Mouse (Mus musculus) heart, adult 2 months (tissue): ENCODE data around the gene Adm2.

Experiments
- CTCF ChIP-seq: fragments of 200-600 bp; IDR thresholded peaks from 2 replicates; pipeline ENCODE4 v1.8.1; 2022; ENCODE audit warnings: antibody characterized with exemption, mild to moderate bottlenecking, moderate library complexity
- EP300 ChIP-seq: fragments of 200-500 bp; IDR thresholded peaks from 2 replicates; pipeline ENCODE4 v1.6.1; 2011; ENCODE audit warnings: low read depth, low read length, control low read depth; ENCODE audit not compliant: insufficient read depth
- POLR2A ChIP-seq: fragments of 200-500 bp; IDR thresholded peaks from 2 replicates; pipeline ENCODE4 v1.6.1; 2011; ENCODE audit warnings: mild to moderate bottlenecking, low read depth, low read length, control low read depth; ENCODE audit not compliant: insufficient read depth

DNA sequence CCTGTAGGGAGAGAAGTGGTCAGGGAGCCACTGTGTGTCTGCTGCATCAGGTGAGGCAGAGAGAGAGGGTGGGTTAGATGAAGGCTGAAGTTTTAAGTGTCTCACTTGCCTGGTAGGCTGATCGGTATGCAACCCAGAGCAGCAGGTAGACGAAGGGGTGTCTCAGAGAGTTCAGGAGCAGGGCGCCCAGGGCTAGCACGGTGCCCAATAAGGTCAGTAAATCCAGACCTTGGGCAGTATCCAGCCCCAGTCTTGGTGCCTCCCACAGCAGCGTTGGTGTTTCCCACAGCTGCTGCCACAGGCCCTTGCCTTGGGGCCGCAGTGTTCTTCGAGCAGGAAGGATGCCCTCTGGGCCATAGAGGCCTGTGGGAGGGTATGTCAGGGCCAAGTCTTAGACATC, 31.9 kb downstream of the Adm2 start:
- TF ChIP-seq POLR2A (no peak), CTCF (no peak), EP300 (no peak)
